Mouse (Mus musculus): ENCODE data around the gene Slc25a45. TPM values are rescaled to one million over a fixed set of nuclear protein-coding genes. Genes with fewer than 3 reads are reported as not detected.

The Slc25a45 gene
- polyA plus RNA-seq, 1 experiment from 2014 or later: 10.2 TPM

DNA sequence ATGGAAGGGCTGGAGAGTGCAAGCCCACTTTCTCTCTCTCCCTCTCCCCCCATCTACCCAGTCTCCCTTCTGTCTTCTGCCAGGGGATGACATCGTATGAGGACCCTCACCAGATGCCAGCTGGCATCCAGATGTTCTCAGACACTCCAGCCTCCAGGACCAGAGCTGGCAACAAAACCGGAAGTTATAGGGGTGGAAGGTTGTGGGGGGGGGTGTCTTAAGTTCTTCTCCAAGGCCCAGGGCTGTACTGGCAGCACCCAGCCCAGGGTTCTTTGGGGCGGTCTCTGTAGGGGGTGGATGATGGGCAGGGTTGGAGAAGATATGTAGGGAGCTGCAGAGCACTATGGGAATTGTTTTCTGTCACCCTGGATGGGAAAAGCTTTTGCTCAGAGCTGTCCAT, 50.9 kb downstream of the Slc25a45 start:
- Histone ChIP-seq H3K27me3 (replicated peaks; ENCODE audit: insufficient read depth, low read length) (no peaks in the 10 kb centered on the region), H3K4me3 (ENCODE audit: low read depth, low read length) (no peak overlapping the region), H3K4me2 (replicated peaks; ENCODE audit: low read depth, low read length) (no peak overlapping the region), H3K9ac (replicated peaks; ENCODE audit: low read depth) (no peak overlapping the region), H3K9me3 (ENCODE audit: low read length) (no peaks in the 10 kb centered on the region), H3K36me3 (ENCODE audit: insufficient read depth, low read length) (no peaks in the 10 kb centered on the region), H3K4me1 (ENCODE audit: insufficient read depth, low read depth, low read length) (peaks cover 29% of the 10 kb centered on the region), H3K27ac (ENCODE audit: low read length) (peak overlapping the region; percentile 86; the same call in 1 of the 2 replicates)
- peak; percentile 21 for DNase-seq (ENCODE audit: low spot score)
- no peak for ATAC-seq
- WGBS: 42% methylated on average over 3 of the region's 3 CpGs
- TF ChIP-seq EP300 (IDR thresholded peaks at IDR 0.05) (no peak), CTCF (IDR thresholded peaks at IDR 0.05) (no peak)

DNA sequence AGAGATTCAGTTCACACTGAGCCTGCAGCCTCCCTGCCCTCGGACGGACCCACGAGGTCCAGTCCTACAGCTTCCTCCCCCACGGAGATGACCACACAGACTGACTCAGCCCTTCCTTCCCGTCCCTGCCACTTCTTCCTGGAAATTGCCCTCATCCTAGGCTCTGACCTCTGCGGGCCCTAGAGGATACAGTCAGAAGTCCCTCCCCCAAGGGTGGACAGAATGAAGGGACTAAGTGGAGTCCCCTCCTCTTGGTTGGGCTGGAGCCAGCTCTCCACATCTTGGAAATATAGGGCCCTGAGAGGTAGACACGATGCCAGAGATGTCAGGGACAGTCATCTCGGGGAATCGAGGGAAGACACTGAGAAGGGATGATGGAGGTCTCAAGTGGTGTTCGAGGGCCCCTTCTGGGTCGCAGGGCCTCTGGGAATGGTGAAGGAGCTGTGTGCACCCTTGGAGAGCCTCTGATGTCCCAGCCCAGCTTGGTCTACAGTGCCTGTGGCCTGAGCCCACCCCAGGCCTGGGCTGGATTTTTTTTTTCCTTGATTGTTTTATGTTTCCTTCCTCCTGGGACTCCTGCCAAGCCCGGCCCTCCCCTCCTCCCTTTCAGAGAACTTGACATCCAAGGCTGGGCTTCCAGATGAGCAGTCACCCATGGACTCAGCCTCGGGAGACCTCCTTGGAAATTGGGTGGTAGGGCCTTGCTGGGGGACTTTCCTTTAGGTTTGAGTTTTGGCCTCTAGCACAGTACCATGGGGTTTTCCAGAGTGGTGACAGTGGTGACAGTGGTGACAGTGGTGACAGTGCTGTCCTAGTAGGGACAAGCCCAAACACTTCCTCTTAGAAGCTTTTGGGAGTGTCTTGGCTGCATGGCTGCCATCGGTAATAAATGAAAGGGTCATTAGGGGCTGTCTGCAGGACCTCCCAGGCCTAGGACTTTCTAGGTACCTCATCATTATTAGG, 52.3 kb downstream of the Slc25a45 start:
- no peak overlapping the region for H3K9ac ChIP-seq (replicated peaks; ENCODE audit: low read depth)
- H3K4me1 ChIP-seq (ENCODE audit: insufficient read depth, low read depth, low read length): peaks cover 29% of the 10 kb centered on the region
- ATAC-seq (peak; percentile 73), DNase-seq (ENCODE audit: low spot score) (peak; percentile 88)
- H3K27ac ChIP-seq (ENCODE audit: low read length): peak overlapping the region; percentile 86
- TF ChIP-seq CTCF (IDR thresholded peaks at IDR 0.05) (no peak), EP300 (IDR thresholded peaks at IDR 0.05) (peak; percentile 44; the same call in 1 of the 2 replicates)
- 32% methylated on average over 14 of the region's 14 CpGs for WGBS
- H3K4me3 ChIP-seq (ENCODE audit: low read depth, low read length): no peak overlapping the region
- H3K4me2 ChIP-seq (replicated peaks; ENCODE audit: low read depth, low read length): no peak overlapping the region
- no peaks in the 10 kb centered on the region for H3K27me3 ChIP-seq (replicated peaks; ENCODE audit: insufficient read depth, low read length)
- no peaks in the 10 kb centered on the region for H3K9me3 ChIP-seq (ENCODE audit: low read length)
- no peaks in the 10 kb centered on the region for H3K36me3 ChIP-seq (ENCODE audit: insufficient read depth, low read length)

DNA sequence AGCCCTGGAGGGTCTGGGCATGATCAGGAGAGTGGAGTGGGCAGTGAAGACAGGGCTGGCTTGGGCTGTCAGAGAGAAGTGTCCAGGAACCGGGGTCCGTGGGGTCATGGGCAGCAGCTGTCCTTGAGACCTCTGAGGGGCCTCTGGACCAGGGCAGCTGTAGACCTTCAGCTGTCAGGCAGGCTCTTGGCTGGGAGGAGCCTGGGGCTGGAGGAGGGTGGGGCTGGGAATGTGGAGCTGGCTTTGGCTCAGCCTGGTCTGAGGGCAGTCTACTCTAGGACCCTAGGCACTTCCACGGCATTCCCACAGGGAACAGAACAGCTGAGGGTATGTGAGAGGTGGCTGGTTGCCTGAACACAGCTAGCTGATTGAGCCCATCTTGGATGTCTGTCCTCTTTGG, 57.7 kb downstream of the Slc25a45 start:
- TF ChIP-seq EP300 (IDR thresholded peaks at IDR 0.05) (no peak), CTCF (IDR thresholded peaks at IDR 0.05) (no peak)
- Histone ChIP-seq H3K9ac (replicated peaks; ENCODE audit: low read depth) (no peak overlapping the region), H3K27me3 (replicated peaks; ENCODE audit: insufficient read depth, low read length) (no peaks in the 10 kb centered on the region), H3K4me2 (replicated peaks; ENCODE audit: low read depth, low read length) (no peak overlapping the region), H3K4me3 (ENCODE audit: low read depth, low read length) (no peak overlapping the region), H3K4me1 (ENCODE audit: insufficient read depth, low read depth, low read length) (peaks cover 25% of the 10 kb centered on the region), H3K27ac (ENCODE audit: low read length) (peak overlapping the region; percentile 77), H3K36me3 (ENCODE audit: insufficient read depth, low read length) (no peaks in the 10 kb centered on the region), H3K9me3 (ENCODE audit: low read length) (no peaks in the 10 kb centered on the region)
- 21% methylated on average over 3 of the region's 3 CpGs for WGBS
- DNase-seq (ENCODE audit: low spot score) (peak; percentile 84), ATAC-seq (peak; percentile 86)

Other genes starting within 250 kb of the Slc25a45 start
- 50.1 and 51.5 TPM in 2 replicates for gene Rela, start 240.3 kb upstream of the Slc25a45 start, polyA plus RNA-seq (2015; fragmentation: Nextera tagmentation; extraction: Ambion mirVana)
- gene Sipa1, start 214.1 kb upstream of the Slc25a45 start, polyA plus RNA-seq (2015; fragmentation: Nextera tagmentation; extraction: Ambion mirVana): 32.6 and 38.2 TPM in 2 replicates
- gene Map3k11, start 189.1 kb upstream of the Slc25a45 start, polyA plus RNA-seq (2015; fragmentation: Nextera tagmentation; extraction: Ambion mirVana): 36.8 and 36.9 TPM in 2 replicates
- 11.3 and 12.9 TPM in 2 replicates for gene Pcnx3, start 188.9 kb upstream of the Slc25a45 start, polyA plus RNA-seq (2015; fragmentation: Nextera tagmentation; extraction: Ambion mirVana)
- gene Kcnk7, start 173.4 kb upstream of the Slc25a45 start, polyA plus RNA-seq (2015; fragmentation: Nextera tagmentation; extraction: Ambion mirVana): 0.87 and 1.3 TPM in 2 replicates
- gene Ehbp1l1, start 151.5 kb upstream of the Slc25a45 start, polyA plus RNA-seq (2015; fragmentation: Nextera tagmentation; extraction: Ambion mirVana): 19.3 and 21.6 TPM in 2 replicates
- 120 and 126 TPM in 2 replicates for gene Fam89b, start 148.2 kb upstream of the Slc25a45 start, polyA plus RNA-seq (2015; fragmentation: Nextera tagmentation; extraction: Ambion mirVana)
- gene Ltbp3, start 136.9 kb upstream of the Slc25a45 start, polyA plus RNA-seq (2015; fragmentation: Nextera tagmentation; extraction: Ambion mirVana): 51.9 and 59.6 TPM in 2 replicates
- 64.6 TPM in 2 replicates for gene Scyl1, start 106.4 kb upstream of the Slc25a45 start, polyA plus RNA-seq (2015; fragmentation: Nextera tagmentation; extraction: Ambion mirVana)
- gene Frmd8, start 2.5 kb upstream of the Slc25a45 start, polyA plus RNA-seq (2015; fragmentation: Nextera tagmentation; extraction: Ambion mirVana): 33.9 and 35.1 TPM in 2 replicates
- gene Tigd3, start 16.3 kb downstream of the Slc25a45 start, polyA plus RNA-seq (2015; fragmentation: Nextera tagmentation; extraction: Ambion mirVana): 1.3 and 1.5 TPM in 2 replicates
- gene Dpf2, start 35.2 kb downstream of the Slc25a45 start, polyA plus RNA-seq (2015; fragmentation: Nextera tagmentation; extraction: Ambion mirVana): 77.7 and 78.0 TPM in 2 replicates
- 21.3 and 23.2 TPM in 2 replicates for gene Cdc42ep2, start 47.0 kb downstream of the Slc25a45 start, polyA plus RNA-seq (2015; fragmentation: Nextera tagmentation; extraction: Ambion mirVana)
- gene Pola2, start 86.4 kb downstream of the Slc25a45 start, polyA plus RNA-seq (2015; fragmentation: Nextera tagmentation; extraction: Ambion mirVana): 16.6 and 20.7 TPM in 2 replicates
- not detected in 2 replicates for gene Slc22a20, start 108.3 kb downstream of the Slc25a45 start, polyA plus RNA-seq (2015; fragmentation: Nextera tagmentation; extraction: Ambion mirVana)
- 11.9 and 14.3 TPM in 2 replicates for gene Capn1, start 138.1 kb downstream of the Slc25a45 start, polyA plus RNA-seq (2015; fragmentation: Nextera tagmentation; extraction: Ambion mirVana)
- 16.3 and 18.7 TPM in 2 replicates for gene Syvn1, start 168.8 kb downstream of the Slc25a45 start, polyA plus RNA-seq (2015; fragmentation: Nextera tagmentation; extraction: Ambion mirVana)
- gene Mrpl49, start 180.0 kb downstream of the Slc25a45 start, polyA plus RNA-seq (2015; fragmentation: Nextera tagmentation; extraction: Ambion mirVana): 36.7 and 37.6 TPM in 2 replicates
- gene Fau, start 180.0 kb downstream of the Slc25a45 start, polyA plus RNA-seq (2015; fragmentation: Nextera tagmentation; extraction: Ambion mirVana): 784 and 827 TPM in 2 replicates
- gene Znhit2, start 183.4 kb downstream of the Slc25a45 start, polyA plus RNA-seq (2015; fragmentation: Nextera tagmentation; extraction: Ambion mirVana): 31.2 and 33.9 TPM in 2 replicates
- gene Tm7sf2, start 190.6 kb downstream of the Slc25a45 start, polyA plus RNA-seq (2015; fragmentation: Nextera tagmentation; extraction: Ambion mirVana): 8.1 and 9.5 TPM in 2 replicates
- 48.7 and 52.7 TPM in 2 replicates for gene Vps51, start 199.4 kb downstream of the Slc25a45 start, polyA plus RNA-seq (2015; fragmentation: Nextera tagmentation; extraction: Ambion mirVana)
- not detected in 2 replicates for gene Tmem262, start 202.2 kb downstream of the Slc25a45 start, polyA plus RNA-seq (2015; fragmentation: Nextera tagmentation; extraction: Ambion mirVana)
- 0.35 and 0.62 TPM in 2 replicates for gene Gm28374, start 204.4 kb downstream of the Slc25a45 start, polyA plus RNA-seq (2015; fragmentation: Nextera tagmentation; extraction: Ambion mirVana)
- gene Zfpl1, start 207.1 kb downstream of the Slc25a45 start, polyA plus RNA-seq (2015; fragmentation: Nextera tagmentation; extraction: Ambion mirVana): 53.5 and 57.8 TPM in 2 replicates
- gene Cdca5, start 207.2 kb downstream of the Slc25a45 start, polyA plus RNA-seq (2015; fragmentation: Nextera tagmentation; extraction: Ambion mirVana): 2.8 TPM in 2 replicates
- gene AC131692.1, start 216.6 kb downstream of the Slc25a45 start, polyA plus RNA-seq (2015; fragmentation: Nextera tagmentation; extraction: Ambion mirVana): not detected in 2 replicates
- gene Naaladl1, start 228.0 kb downstream of the Slc25a45 start, polyA plus RNA-seq (2015; fragmentation: Nextera tagmentation; extraction: Ambion mirVana): 0.14 TPM in 1 of 2 replicates, not detected in the other
- 22.3 and 24.5 TPM in 2 replicates for gene Sac3d1, start 240.8 kb downstream of the Slc25a45 start, polyA plus RNA-seq (2015; fragmentation: Nextera tagmentation; extraction: Ambion mirVana)

All from lung, postnatal 0 days (tissue).